23 mouse cellular contexts compared by ENCODE assay signal in the genomic region with DNA sequence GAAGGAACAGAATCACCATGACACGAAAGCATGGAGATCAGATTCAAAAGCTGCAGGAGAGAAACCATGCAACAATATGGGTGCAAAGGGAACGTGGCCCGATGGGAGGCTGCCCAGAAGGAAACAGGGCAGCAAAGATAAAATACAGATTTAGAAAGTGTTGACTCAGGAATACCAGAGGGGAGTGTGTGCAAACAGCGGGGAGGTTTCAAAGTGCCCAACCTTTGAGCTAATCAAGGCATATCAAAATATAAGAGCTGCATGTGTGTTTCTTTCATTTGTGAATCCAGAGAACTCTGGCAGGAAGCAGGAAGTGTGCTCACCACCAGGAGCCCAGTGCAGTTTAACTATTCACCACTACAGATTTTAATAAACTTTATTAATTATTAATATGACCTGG.
"Had no signal": no experiment of that assay in that cellular context is flagged by ENCODE, and none has a peak within 500 bp of the region (broad histone marks: within the 10 kb centered on the region; RNA-seq: fewer than 3 reads in every experiment).

No protein-coding gene starts in this region.

- H3K4me2 ChIP-seq: heart, embryonic 12.5 days; hindbrain, embryonic 13.5 days; hindbrain, embryonic 15.5 days; kidney, embryonic 15.5 days; limb, embryonic 13.5 days; limb, embryonic 15.5 days; liver, embryonic 12.5 days had no signal

- DNase-seq: gastrocnemius, postnatal 14 days; gastrocnemius, postnatal 36 days; heart, adult 18-20 months; heart, postnatal 10 days; kidney, adult 11 months; kidney, adult 2 months; kidney, adult 9 months; kidney, postnatal 14 days; kidney, postnatal 36 days; layer of hippocampus, adult 9-11 months; layer of hippocampus, postnatal 36 days; left cerebral cortex, postnatal 4 days had no signal

- H3K4me1 ChIP-seq: heart, embryonic 10.5 days; hindbrain, embryonic 15.5 days; kidney, embryonic 15.5 days; limb, embryonic 13.5 days; limb, embryonic 15.5 days had no signal

- H3K9ac ChIP-seq: heart, embryonic 12.5 days; hindbrain, embryonic 13.5 days; hindbrain, embryonic 15.5 days; kidney, embryonic 15.5 days; limb, embryonic 13.5 days; limb, embryonic 15.5 days; liver, embryonic 12.5 days had no signal

- H3K27ac ChIP-seq: heart, embryonic 10.5 days; hindbrain, embryonic 13.5 days; hindbrain, embryonic 15.5 days; hindbrain, postnatal 0 days; kidney, embryonic 15.5 days; kidney, postnatal 0 days; limb, embryonic 13.5 days; limb, embryonic 15.5 days; liver, embryonic 12.5 days had no signal

- ATAC-seq: hindbrain, postnatal 0 days; intestine, embryonic 16.5 days; liver, embryonic 12.5 days had no signal

- H3K27me3 ChIP-seq: heart, embryonic 12.5 days; hindbrain, embryonic 13.5 days; hindbrain, embryonic 15.5 days; kidney, embryonic 15.5 days; limb, embryonic 13.5 days; limb, embryonic 15.5 days; liver, embryonic 12.5 days had no signal

- H3K9me3 ChIP-seq: heart, embryonic 10.5 days; heart, embryonic 12.5 days; hindbrain, embryonic 13.5 days; hindbrain, embryonic 15.5 days; kidney, embryonic 15.5 days; limb, embryonic 13.5 days; limb, embryonic 15.5 days; liver, embryonic 12.5 days had no signal

- H3K36me3 ChIP-seq: heart, embryonic 10.5 days; heart, embryonic 12.5 days; hindbrain, embryonic 13.5 days; hindbrain, embryonic 15.5 days; kidney, embryonic 15.5 days; limb, embryonic 13.5 days; limb, embryonic 15.5 days; liver, embryonic 12.5 days had no signal

- H3K4me3 ChIP-seq: heart, embryonic 10.5 days; heart, embryonic 12.5 days; hindbrain, embryonic 13.5 days; hindbrain, embryonic 15.5 days; kidney, embryonic 15.5 days; limb, embryonic 13.5 days; limb, embryonic 15.5 days; liver, embryonic 12.5 days had no signal
